Mouse (Mus musculus) heart, adult 9 months (tissue): ENCODE results near the gene Gen1.

Experiments used
- DNase-seq, 2 experiments: peaks; one replicate each; pipeline ENCODE4 v3.0.0; 2022; ENCODE audit warnings: low spot score in 2 of 2

Gen1 gene

GRCm38 (mm10) chr12:11223090-11223489 is 42.5 kb downstream of the Gen1 start:
- no peak for DNase-seq

GRCm38 (mm10) chr12:11222566-11222965 is 43.0 kb downstream of the Gen1 start:
- no peak for DNase-seq

- DNase-seq = peak; percentile 33 to 39
Observed at GRCm38 (mm10) chr12:11221524-11222330, 43.9 kb downstream of the Gen1 start.

- DNase-seq = no peak
Observed at GRCm38 (mm10) chr12:11217726-11218250, 47.8 kb downstream of the Gen1 start.

- DNase-seq = no peak
Observed at GRCm38 (mm10) chr12:11216454-11216853, 49.1 kb downstream of the Gen1 start.

GRCm38 (mm10) chr12:11215555-11215954 is 50.0 kb downstream of the Gen1 start:
- no peak for DNase-seq

GRCm38 (mm10) chr12:11214776-11215175 is 50.8 kb downstream of the Gen1 start:
- peak; percentile 33 to 56 for DNase-seq

GRCm38 (mm10) chr12:11212881-11213280 is 52.7 kb downstream of the Gen1 start:
- peak; percentile 34 to 47 for DNase-seq

- no peak for DNase-seq
Observed at GRCm38 (mm10) chr12:11210361-11210760, 55.2 kb downstream of the Gen1 start.

GRCm38 (mm10) chr12:11209636-11210035 is 56.0 kb downstream of the Gen1 start:
- no peak for DNase-seq

GRCm38 (mm10) chr12:11208872-11209271 is 56.7 kb downstream of the Gen1 start, which contains the start of gene Msgn1:
Msgn1 (minus strand) TSS chr12:11208972.
- no peak for DNase-seq

- no peak for DNase-seq
Observed at GRCm38 (mm10) chr12:11206321-11206720, 59.3 kb downstream of the Gen1 start.

GRCm38 (mm10) chr12:11203694-11204665 is 61.6 kb downstream of the Gen1 start:
- DNase-seq = peak; percentile 89 to 90

GRCm38 (mm10) chr12:11202476-11202875 is 63.1 kb downstream of the Gen1 start:
- no peak for DNase-seq

- DNase-seq = no peak
Observed at GRCm38 (mm10) chr12:11200711-11201110, 64.9 kb downstream of the Gen1 start.

GRCm38 (mm10) chr12:11198551-11198950 is 67.0 kb downstream of the Gen1 start:
- DNase-seq = no peak

- DNase-seq = no peak
Observed at GRCm38 (mm10) chr12:11198026-11198425, 67.6 kb downstream of the Gen1 start.

- no peak for DNase-seq
Observed at GRCm38 (mm10) chr12:11196830-11197229, 68.8 kb downstream of the Gen1 start.

GRCm38 (mm10) chr12:11196142-11196597 is 69.4 kb downstream of the Gen1 start:
- DNase-seq = peak; percentile 66 to 83

GRCm38 (mm10) chr12:11195031-11195430 is 70.6 kb downstream of the Gen1 start:
- DNase-seq = peak in 1 of 2 experiments; percentile 19
